Mouse (Mus musculus): ENCODE measurements around the gene Tmem110. TPM values are rescaled to one million over a fixed set of nuclear protein-coding genes. Genes with fewer than 3 reads are reported as not detected.
A peak's percentile ranks its signal among the peaks of the same experiment; 100 is the strongest.

Tmem110 gene
- total RNA-seq, 2 experiments from 2014 or later, result 21.6 to 24.5 TPM

- Histone ChIP-seq H3K27ac (peak overlapping the region; percentile 28; the same call in 1 of the 2 replicates), H3K4me3 (no peak overlapping the region)
- DNase-seq (ENCODE audit: low spot score in 2 of 2), result no peak
- no peak for TF ChIP-seq CTCF (conservative IDR thresholded peaks at IDR 0.05)
Observed at GRCm38 (mm10) chr14:30828635-30829460, 3.5 kb downstream of the Tmem110 start.

GRCm38 (mm10) chr14:30837416-30837996 is 12.1 kb downstream of the Tmem110 start:
- Histone ChIP-seq H3K27ac (no peak overlapping the region), H3K4me3 (no peak overlapping the region)
- no peak for DNase-seq (ENCODE audit: low spot score in 2 of 2)
- no peak for TF ChIP-seq CTCF (conservative IDR thresholded peaks at IDR 0.05)

- no peak for DNase-seq (ENCODE audit: low spot score in 2 of 2)
- H3K27ac ChIP-seq, result no peak overlapping the region
Observed at GRCm38 (mm10) chr14:30843701-30844100, 18.3 kb downstream of the Tmem110 start.

GRCm38 (mm10) chr14:30850504-30850903 is 25.1 kb downstream of the Tmem110 start:
- no peak overlapping the region for H3K4me3 ChIP-seq
- TF ChIP-seq CTCF (conservative IDR thresholded peaks at IDR 0.05), result no peak
- H3K27ac ChIP-seq, result no peak overlapping the region
- no peak for DNase-seq (ENCODE audit: low spot score in 2 of 2)

More at GRCm38 (mm10) chr14:30843701-30844100, 18.3 kb downstream of the Tmem110 start:
- no peak overlapping the region for H3K4me3 ChIP-seq
- no peak for TF ChIP-seq CTCF (conservative IDR thresholded peaks at IDR 0.05)

- no peak for DNase-seq (ENCODE audit: low spot score in 2 of 2)
- no peak for TF ChIP-seq CTCF (conservative IDR thresholded peaks at IDR 0.05)
- Histone ChIP-seq H3K4me3 (no peak overlapping the region), H3K27ac (no peak overlapping the region)
Observed at GRCm38 (mm10) chr14:30852325-30852724, 26.9 kb downstream of the Tmem110 start.

- no peak for TF ChIP-seq CTCF (conservative IDR thresholded peaks at IDR 0.05)
- Histone ChIP-seq H3K27ac (no peak overlapping the region), H3K4me3 (no peak overlapping the region)
- DNase-seq (ENCODE audit: low spot score in 2 of 2), result no peak
Observed at GRCm38 (mm10) chr14:30855316-30855715, 29.9 kb downstream of the Tmem110 start.

- no peak for DNase-seq (ENCODE audit: low spot score in 2 of 2)
Observed at GRCm38 (mm10) chr14:30856885-30857507, 31.6 kb downstream of the Tmem110 start.

GRCm38 (mm10) chr14:30857990-30858389 is 32.6 kb downstream of the Tmem110 start:
- DNase-seq (ENCODE audit: low spot score in 2 of 2), result no peak
- H3K4me3 ChIP-seq, result no peak overlapping the region
- peak; percentile 69 for TF ChIP-seq CTCF (conservative IDR thresholded peaks at IDR 0.05)
- no peak overlapping the region for H3K27ac ChIP-seq

More at GRCm38 (mm10) chr14:30856885-30857507, 31.6 kb downstream of the Tmem110 start:
- H3K4me3 ChIP-seq, result no peak overlapping the region
- no peak overlapping the region for H3K27ac ChIP-seq
- no peak for TF ChIP-seq CTCF (conservative IDR thresholded peaks at IDR 0.05)

GRCm38 (mm10) chr14:30861421-30862125 is 36.2 kb downstream of the Tmem110 start:
- TF ChIP-seq CTCF (conservative IDR thresholded peaks at IDR 0.05), result no peak

GRCm38 (mm10) chr14:30862368-30862767 is 37.0 kb downstream of the Tmem110 start:
- no peak for TF ChIP-seq CTCF (conservative IDR thresholded peaks at IDR 0.05)
- H3K27ac ChIP-seq, result no peak overlapping the region
- no peak overlapping the region for H3K4me3 ChIP-seq
- no peak for DNase-seq (ENCODE audit: low spot score in 2 of 2)

More at GRCm38 (mm10) chr14:30861421-30862125, 36.2 kb downstream of the Tmem110 start:
- H3K4me3 ChIP-seq, result no peak overlapping the region
- DNase-seq (ENCODE audit: low spot score in 2 of 2), result no peak
- H3K27ac ChIP-seq, result no peak overlapping the region

GRCm38 (mm10) chr14:30865311-30865710 is 39.9 kb downstream of the Tmem110 start:
- Histone ChIP-seq H3K27ac (no peak overlapping the region), H3K4me3 (no peak overlapping the region)
- peak; percentile 75 for TF ChIP-seq CTCF (conservative IDR thresholded peaks at IDR 0.05)
- DNase-seq (ENCODE audit: low spot score in 2 of 2), result no peak

GRCm38 (mm10) chr14:30867042-30867441 is 41.7 kb downstream of the Tmem110 start:
- no peak overlapping the region for H3K4me3 ChIP-seq
- DNase-seq (ENCODE audit: low spot score in 2 of 2), result peak; percentile 64 to 76
- no peak overlapping the region for H3K27ac ChIP-seq
- TF ChIP-seq CTCF (conservative IDR thresholded peaks at IDR 0.05), result peak; percentile 97

GRCm38 (mm10) chr14:30868826-30869225 is 43.4 kb downstream of the Tmem110 start:
- Histone ChIP-seq H3K4me3 (no peak overlapping the region), H3K27ac (no peak overlapping the region)
- TF ChIP-seq CTCF (conservative IDR thresholded peaks at IDR 0.05), result no peak
- no peak for DNase-seq (ENCODE audit: low spot score in 2 of 2)

Data from layer of hippocampus, adult 2 months (tissue).